Mouse (Mus musculus) limb, embryonic 14.5 days (tissue): ENCODE data around the gene Sun2. TPM values are rescaled to one million over a fixed set of nuclear protein-coding genes. Genes with fewer than 3 reads are reported as not detected.

Experiments used
- ATAC-seq: fragments of 200-750 bp; cut with Nextera tagmentation; 2 replicates; pipeline ENCODE4 v1.8.0; 2017; ENCODE audit warnings: low read depth, moderate number of reproducible peaks, moderate TSS enrichment; ENCODE audit not compliant: low FRiP score
- DNase-seq: peaks from one replicate; pipeline ENCODE4 v3.0.0-alpha.2; 2015; ENCODE audit warnings: low spot score
- H3K27ac ChIP-seq: fragments of 300-500 bp; sonication (generic); replicated peaks from 2 replicates; pipeline ENCODE4 v1.5.1; 2014; ENCODE audit warnings: low read depth, mild to moderate bottlenecking, low read length, moderate library complexity, mixed read lengths
- H3K27me3 ChIP-seq: fragments of 300-500 bp; sonication (generic); 2 replicates; pipeline ENCODE4 v1.6.1; 2014; ENCODE audit warnings: low read length, mixed read lengths; ENCODE audit not compliant: control insufficient read depth, insufficient read depth
- H3K36me3 ChIP-seq: fragments of 300-500 bp; sonication (generic); 2 replicates; pipeline ENCODE4 v1.6.1; 2014; ENCODE audit warnings: mild to moderate bottlenecking, low read length, moderate library complexity, mixed read lengths; ENCODE audit not compliant: control insufficient read depth, insufficient read depth
- H3K4me1 ChIP-seq: fragments of 300-500 bp; sonication (generic); 2 replicates; pipeline ENCODE4 v1.6.1; 2014; ENCODE audit warnings: antibody characterized with exemption, low read length, mixed read lengths; ENCODE audit not compliant: control insufficient read depth, insufficient read depth
- H3K4me2 ChIP-seq: fragments of 300-500 bp; sonication (generic); replicated peaks from 2 replicates; pipeline ENCODE4 v1.6.1; 2014; ENCODE audit warnings: low read depth, mild to moderate bottlenecking, low read length, moderate library complexity; ENCODE audit not compliant: severe bottlenecking
- H3K4me3 ChIP-seq: fragments of 300-500 bp; sonication (generic); replicated peaks from 2 replicates; pipeline ENCODE4 v1.5.1; 2014; ENCODE audit warnings: low read length
- H3K9ac ChIP-seq: fragments of 300-500 bp; sonication (generic); 2 replicates; pipeline ENCODE4 v1.6.1; 2014; ENCODE audit warnings: mild to moderate bottlenecking, low read depth, low read length, moderate library complexity; ENCODE audit not compliant: severe bottlenecking
- H3K9me3 ChIP-seq: fragments of 300-500 bp; sonication (generic); 2 replicates; pipeline ENCODE4 v1.6.1; 2016; ENCODE audit warnings: low read length; ENCODE audit not compliant: control insufficient read depth
- POLR2A ChIP-seq: fragments of 200-500 bp; IDR thresholded peaks from 2 replicates; pipeline ENCODE4 v1.8.0; 2012; ENCODE audit warnings: inconsistent platforms, mild to moderate bottlenecking, moderate library complexity, borderline replicate concordance; ENCODE audit not compliant: insufficient read depth, insufficient read length; ENCODE audit errors: extremely low read depth
- WGBS: fragments of 180-500 bp; shearing (Covaris S2); extraction: QIAGEN DNeasy Blood & Tissue Kit; methylation state at CpG from one replicate; pipeline ENCODE4 v1.1.7; 2014; 5-methylcytosine and 5-hydroxymethylcytosine counted together
- polyA plus RNA-seq, 2 experiments: library from polyadenylated mRNA; depleted of rRNA in 1 of 2; stranded (reverse) in 1 of 2; unstranded in 1 of 2; fragments of >200 nt; fragmentation: Nextera tagmentation in 1 of 2; extraction: Ambion mirVana in 1 of 2; gene quantifications; 2 replicates each; pipeline versions ENCODE4 v1.2.1 to v1.2.3; 2012 to 2014

Sun2 gene
- polyA plus RNA-seq, 2 experiments, result 6.9 to 37.9 TPM

DNA sequence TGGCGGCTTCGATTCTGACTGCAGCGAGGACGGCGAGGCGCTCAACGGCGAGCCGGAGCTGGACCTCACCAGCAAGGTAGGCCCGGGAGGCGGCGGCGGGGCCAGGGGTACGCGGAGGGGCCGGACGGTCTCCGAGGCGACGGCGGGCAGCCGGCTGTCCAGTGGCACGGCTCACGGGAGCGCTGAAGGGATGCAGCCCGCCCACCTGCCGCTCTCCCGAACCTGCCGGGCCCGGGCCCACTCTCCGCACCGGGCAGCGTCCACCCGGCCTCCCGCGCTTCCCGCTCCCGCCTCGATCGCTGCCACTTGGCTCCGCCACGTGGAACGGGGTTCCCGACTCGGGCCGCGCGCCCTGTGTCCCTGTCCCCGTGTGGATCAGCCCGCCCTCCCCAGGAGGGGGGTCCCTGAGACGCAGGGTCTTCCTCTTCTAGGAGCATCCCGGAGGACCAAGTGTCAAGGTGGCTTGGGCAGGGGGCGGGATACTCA, 51.3 kb downstream of the Sun2 start:
- peaks cover 27% of the 10 kb centered on the region for H3K4me1 ChIP-seq
- WGBS, result 0% methylated on average over 24 of the region's 53 CpGs
- H3K4me2 ChIP-seq, result peak overlapping the region; percentile 89
- peak overlapping the region; percentile 90 for H3K4me3 ChIP-seq
- no peak for DNase-seq
- no peak for TF ChIP-seq POLR2A
- peak overlapping the region; percentile 84 for H3K27ac ChIP-seq
- peaks cover 8% of the 10 kb centered on the region for H3K36me3 ChIP-seq
- H3K9ac ChIP-seq, result peak overlapping the region; percentile 87
- ATAC-seq, result no peak; the same call in 1 of the 2 replicates
- no peaks in the 10 kb centered on the region for H3K9me3 ChIP-seq
- no peaks in the 10 kb centered on the region for H3K27me3 ChIP-seq

DNA sequence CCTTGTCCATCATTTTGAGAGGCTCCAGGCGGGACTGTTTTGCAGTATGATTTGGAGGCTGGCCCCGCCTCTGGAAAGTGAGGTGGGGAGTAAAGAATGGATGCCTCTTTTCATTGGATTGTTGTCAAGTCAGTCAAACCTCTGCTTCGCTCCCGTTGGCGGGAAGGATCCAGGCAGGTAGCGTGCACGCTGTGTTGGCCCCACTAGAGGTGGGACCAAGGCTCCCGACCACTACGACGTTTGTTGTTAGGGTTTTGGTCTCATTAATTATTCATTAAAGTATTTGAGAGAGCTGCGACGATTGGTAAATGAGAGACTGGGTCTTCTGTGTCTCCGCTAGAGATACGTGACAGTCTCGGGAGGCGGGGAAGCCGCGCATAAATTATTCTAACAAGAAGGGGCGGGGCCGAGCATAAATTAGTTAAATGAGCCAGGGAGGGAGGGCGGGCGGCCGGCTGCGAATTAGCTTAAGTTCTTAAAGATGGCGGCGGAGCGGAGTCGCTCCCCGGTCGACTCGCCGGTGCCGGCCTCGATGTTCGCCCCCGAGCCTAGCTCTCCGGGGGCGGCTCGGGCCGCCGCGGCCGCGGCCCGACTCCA, 51.8 kb downstream of the Sun2 start, which contains the start of gene Gtpbp1:
Gene Gtpbp1 (plus strand): TSS at position 420 of the 597 bp plus-strand sequence.
- peak; percentile 100 for DNase-seq
- peaks cover 7% of the 10 kb centered on the region for H3K36me3 ChIP-seq
- peak within 1 kb of the TSS; percentile 90 for H3K4me3 ChIP-seq
- peaks cover 32% of the 10 kb centered on the region for H3K4me1 ChIP-seq
- H3K9ac ChIP-seq, result peak within 1 kb of the TSS; percentile 87
- WGBS, result under 1% methylated on average over 41 of the region's 45 CpGs
- TF ChIP-seq POLR2A, result 0 out of 2 replicates have a peak, but pooled peaks have one; percentile 64
- peak within 1 kb of the TSS; percentile 84 for H3K27ac ChIP-seq
- no peaks in the 10 kb centered on the region for H3K9me3 ChIP-seq
- H3K4me2 ChIP-seq, result peak within 1 kb of the TSS; percentile 89
- no peaks in the 10 kb centered on the region for H3K27me3 ChIP-seq
- ATAC-seq, result peak; percentile 94

DNA sequence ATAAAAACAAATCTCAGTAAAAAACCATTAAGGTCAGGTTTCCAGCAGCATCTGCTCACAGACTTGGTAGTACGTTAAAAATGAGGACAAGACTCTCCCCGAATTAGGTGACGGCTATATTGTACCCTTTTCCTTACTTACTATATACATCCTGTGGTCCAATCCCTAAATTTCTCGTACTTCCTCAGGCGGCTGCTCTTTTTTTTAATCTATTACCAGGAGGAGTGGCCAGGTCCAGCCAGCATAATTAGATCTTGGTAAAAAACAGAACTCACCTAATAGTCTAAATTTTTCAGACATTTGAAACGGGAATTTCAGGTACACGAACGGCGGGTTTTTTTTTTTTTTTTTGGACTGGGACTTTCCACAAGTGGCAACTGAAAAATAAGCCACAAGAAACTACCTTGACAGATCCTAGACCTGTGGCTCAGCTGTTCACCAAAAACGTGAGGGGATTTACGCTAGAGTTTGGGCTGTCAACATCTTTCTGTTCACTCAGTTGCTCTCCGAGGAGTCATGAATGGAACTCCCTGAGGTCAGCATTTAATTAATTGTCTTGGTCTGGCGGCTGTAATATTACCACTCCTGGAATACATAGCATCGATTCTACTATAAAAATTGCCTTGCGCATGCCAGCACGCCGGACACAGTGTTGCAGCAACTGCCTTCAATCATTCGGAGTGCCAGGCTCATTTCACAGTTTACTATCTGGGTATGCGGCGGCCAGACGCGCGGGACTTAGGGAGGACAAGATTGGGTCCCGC, 52.5 kb downstream of the Sun2 start:
- H3K27ac ChIP-seq, result no peak overlapping the region
- H3K27me3 ChIP-seq, result no peaks in the 10 kb centered on the region
- H3K9ac ChIP-seq, result no peak overlapping the region
- DNase-seq, result no peak
- peak overlapping the region; percentile 72 for H3K4me2 ChIP-seq
- TF ChIP-seq POLR2A, result no peak
- H3K4me3 ChIP-seq, result peak overlapping the region; percentile 90
- no peak for ATAC-seq
- H3K36me3 ChIP-seq, result peaks cover 6% of the 10 kb centered on the region
- no peaks in the 10 kb centered on the region for H3K9me3 ChIP-seq
- 11% methylated on average over 24 of the region's 24 CpGs for WGBS
- peaks cover 39% of the 10 kb centered on the region for H3K4me1 ChIP-seq

DNA sequence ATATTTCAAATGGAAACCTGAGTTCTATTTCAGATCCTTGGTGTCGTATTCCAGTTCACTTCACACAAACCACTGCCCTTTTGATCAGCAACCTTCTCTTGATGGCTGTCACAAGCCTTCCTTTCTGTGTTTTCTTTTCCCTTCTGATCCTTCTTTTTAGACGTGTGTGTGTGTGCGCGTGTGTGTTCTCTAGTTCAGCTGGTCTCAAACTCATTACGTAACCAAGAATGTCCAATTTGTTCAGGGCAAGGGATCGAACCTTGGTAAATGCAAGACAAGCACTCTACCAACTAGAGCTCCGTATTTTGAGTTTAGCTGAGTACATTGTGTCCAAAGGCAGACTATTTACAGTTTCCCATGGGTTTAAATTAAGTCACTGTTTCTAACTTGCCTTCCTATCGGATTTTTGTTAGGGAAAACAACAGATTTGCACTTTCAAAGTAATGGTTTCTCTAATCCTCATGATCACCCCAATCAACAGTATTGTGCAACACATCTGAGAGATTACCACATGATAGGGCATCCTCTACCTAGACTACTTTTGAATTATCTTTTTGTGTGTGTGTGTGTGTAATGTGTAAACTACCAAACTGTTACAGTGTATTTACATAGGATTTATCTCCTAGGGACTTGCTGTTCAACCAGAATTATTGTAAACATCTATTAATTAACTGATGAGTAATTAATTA, 53.9 kb downstream of the Sun2 start:
- TF ChIP-seq POLR2A, result no peak
- H3K9ac ChIP-seq, result peak overlapping the region; percentile 91
- 3% methylated on average over 8 of the region's 8 CpGs for WGBS
- H3K4me1 ChIP-seq, result peaks cover 52% of the 10 kb centered on the region
- H3K27me3 ChIP-seq, result no peaks in the 10 kb centered on the region
- no peaks in the 10 kb centered on the region for H3K36me3 ChIP-seq
- H3K4me2 ChIP-seq, result peak overlapping the region; percentile 81
- ATAC-seq (no peak), DNase-seq (no peak)
- H3K9me3 ChIP-seq, result no peaks in the 10 kb centered on the region
- H3K27ac ChIP-seq, result peak overlapping the region; percentile 96
- peak overlapping the region; percentile 93 for H3K4me3 ChIP-seq

DNA sequence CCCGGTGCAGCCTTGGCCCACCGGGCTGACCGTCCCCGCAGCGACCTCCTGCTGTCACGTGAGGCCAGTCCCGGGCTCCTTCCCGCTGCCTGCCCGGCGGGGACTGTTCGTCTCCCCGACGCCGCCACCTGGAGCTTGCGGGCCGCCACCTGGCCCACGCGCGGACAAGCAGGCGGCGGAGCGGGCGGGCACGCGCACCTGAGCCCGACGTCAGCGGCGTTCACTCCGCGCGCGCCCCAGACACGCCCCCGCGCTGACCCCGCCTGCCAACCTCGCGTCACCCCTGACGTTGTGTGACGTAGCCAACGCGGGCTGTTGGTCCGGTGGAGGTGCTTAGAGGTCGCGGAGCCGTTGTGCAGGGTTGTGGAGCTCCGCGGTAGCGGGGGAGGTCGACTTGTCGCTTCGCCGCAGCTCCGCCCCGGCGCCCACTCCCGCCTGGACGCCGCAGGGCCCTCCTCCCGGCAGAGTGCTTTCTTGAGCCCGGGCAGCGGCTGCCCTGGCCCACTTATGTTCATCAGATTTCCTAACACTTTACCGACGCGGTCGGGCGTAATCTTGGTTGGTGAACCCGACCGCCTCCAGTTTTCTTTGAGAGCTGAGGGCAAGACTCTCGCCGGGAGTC, 54.6 kb downstream of the Sun2 start, which contains the start of gene Josd1:
Gene Josd1 (minus strand): TSS at position 274 of the 622 bp plus-strand sequence.
- 0% methylated on average over 42 of the region's 72 CpGs for WGBS
- TF ChIP-seq POLR2A, result peak; percentile 61; the same call in 1 of the 2 replicates
- peaks cover 51% of the 10 kb centered on the region for H3K4me1 ChIP-seq

More for the DNA sequence above, 54.6 kb downstream of the Sun2 start, which contains the start of gene Josd1:
- Histone ChIP-seq H3K27me3 (no peaks in the 10 kb centered on the region), H3K4me2 (peak within 1 kb of the TSS; percentile 81), H3K27ac (peak within 1 kb of the TSS; percentile 96), H3K9me3 (no peaks in the 10 kb centered on the region), H3K4me3 (peak within 1 kb of the TSS; percentile 93), H3K36me3 (no peaks in the 10 kb centered on the region), H3K9ac (peak within 1 kb of the TSS; percentile 91)
- ATAC-seq (peak; percentile 74), DNase-seq (peak; percentile 89)
